Mouse (Mus musculus) activated CD4-positive, CD25-positive, alpha-beta regulatory T cell (primary cell): ENCODE measurements around the gene Lrba. TPM values are rescaled to one million over a fixed set of nuclear protein-coding genes. Genes with fewer than 3 reads are reported as not detected.

ENCODE experiments used
- polyA plus RNA-seq, 2 experiments: library from polyadenylated mRNA; unstranded; fragments of 100-300 nt; shearing (Covaris generic); gene quantifications; one replicate each; pipeline ENCODE4 v1.2.1; 2017

Gene Lrba
- polyA plus RNA-seq: 10 to 100 TPM; 11.6 to 24.0 TPM

GRCm38 (mm10) chr3:86224564-86225421 is at the start of gene Lrba:
Gene Lrba (plus strand): TSS chr3:86224680.

DNA sequence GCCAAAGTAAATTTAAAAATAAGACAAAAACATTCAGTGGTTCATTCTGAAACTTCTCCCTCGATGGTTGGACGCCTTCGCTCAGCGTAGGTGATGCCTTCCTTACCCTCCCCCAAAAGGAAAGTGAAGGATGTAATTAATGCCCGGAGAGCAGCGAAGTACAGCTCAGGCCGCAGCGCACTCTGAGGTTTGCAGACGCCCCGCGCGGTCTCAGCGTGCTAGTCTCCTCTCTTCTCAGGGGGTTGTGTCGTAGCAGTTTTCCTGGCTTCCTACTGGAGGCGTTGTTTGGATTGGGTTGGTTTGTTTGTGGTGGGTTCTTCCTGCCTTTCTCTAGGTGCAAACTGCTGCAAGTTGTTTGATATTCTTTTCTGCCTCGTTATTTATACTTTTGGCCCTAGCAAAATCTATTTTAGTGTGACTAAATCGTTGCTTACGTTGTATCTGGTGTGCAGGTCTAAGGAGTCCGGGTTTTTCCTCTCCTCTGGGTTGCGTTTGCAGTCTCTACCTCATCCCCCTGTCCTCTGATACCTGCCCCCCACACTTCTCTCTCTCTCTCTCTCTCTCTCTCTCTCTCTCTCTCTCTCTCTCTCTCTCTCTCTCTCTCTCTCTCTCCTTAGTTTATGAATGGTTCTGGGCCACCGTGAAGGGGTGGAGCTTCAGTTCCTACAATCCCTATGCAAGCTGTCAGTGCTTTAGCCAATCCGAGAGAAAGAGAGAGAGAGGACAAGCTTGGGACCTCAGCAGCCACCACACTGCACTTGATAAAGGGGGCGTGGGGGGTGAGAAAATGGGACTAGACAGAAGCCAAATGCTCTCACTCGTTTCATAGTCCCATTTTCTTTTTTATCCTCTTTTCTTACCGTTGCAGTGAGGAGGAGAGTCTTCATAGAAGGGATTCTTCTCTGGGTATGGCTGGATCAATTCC is 323.9 kb downstream of the Lrba start, which contains the start of gene Mab21l2:
Mab21l2 (minus strand) TSS at position 539 of the 925 bp plus-strand sequence.

Other genes with a start within 250 kb of the Lrba start
- not detected for gene Prss48, start 222.2 kb upstream of the Lrba start, polyA plus RNA-seq
- gene Rps3a1, start 82.0 kb upstream of the Lrba start, polyA plus RNA-seq: 1,000 to 10,000 TPM in 1 of 2 experiments, 100 to 1,000 TPM in 1; 238 to 2,279 TPM